ENCODE assay signal across 20 mouse cellular contexts in genomic region chr7:116298389-116298788, GRCm38 (mm10). TPM values are rescaled to one million over a fixed set of nuclear protein-coding genes. Genes with fewer than 3 reads are reported as not detected.
A peak's percentile ranks its signal among the peaks of the same experiment; 100 is the strongest.
DNase-seq lines count a peak whose midpoint lies in the region; ATAC-seq and TF ChIP-seq lines count a peak whose summit lies in the region.
"Had no signal": no experiment of that assay in that cellular context is flagged by ENCODE, and none has a peak within 500 bp of the region (broad histone marks: within the 10 kb centered on the region; RNA-seq: fewer than 3 reads in every experiment).

No protein-coding gene starts in this region.

- ATAC-seq in cerebellum, adult (ENCODE audit: insufficient number of reproducible peaks, low FRiP score, low TSS enrichment): no peak
- no peak for ATAC-seq in lung, postnatal 0 days
- peak; percentile 58; the same call in 1 of the 2 replicates for ATAC-seq in forebrain, embryonic 15.5 days (replicated peaks)
- ATAC-seq: inflammation-experienced regulatory T-cells, adult 6 months had no signal

- no peak for TF ChIP-seq EP300 in lung, postnatal 0 days (IDR thresholded peaks at IDR 0.05)

- no peaks in the 10 kb centered on the region for H3K9me3 ChIP-seq in lung, postnatal 0 days (ENCODE audit: low read length)
- H3K9me3 ChIP-seq in forebrain, embryonic 15.5 days: no peaks in the 10 kb centered on the region
- H3K9me3 ChIP-seq: embryonic facial prominence, embryonic 10.5 days; G1E; liver, embryonic 15.5 days had no signal

- no peak for TF ChIP-seq CTCF in lung, postnatal 0 days (IDR thresholded peaks at IDR 0.05)

- no peak overlapping the region for H3K4me2 ChIP-seq in lung, postnatal 0 days (replicated peaks; ENCODE audit: low read depth, low read length)
- no peak overlapping the region for H3K4me2 ChIP-seq in forebrain, embryonic 15.5 days (replicated peaks)
- H3K4me2 ChIP-seq: liver, embryonic 15.5 days had no signal

- no peak overlapping the region for H3K27ac ChIP-seq in lung, postnatal 0 days (ENCODE audit: low read length)
- no peak overlapping the region for H3K27ac ChIP-seq in forebrain, embryonic 15.5 days (replicated peaks)
- H3K27ac ChIP-seq: embryonic facial prominence, embryonic 10.5 days; liver, embryonic 15.5 days; stomach, postnatal 0 days had no signal

- peak; percentile 13 to 16 for DNase-seq in cerebellum, postnatal 36 days
- peak; percentile 14 for DNase-seq in lung, postnatal 10 days
- no peak for DNase-seq in lung, postnatal 0 days (ENCODE audit: low spot score)
- DNase-seq in kidney, postnatal 25 days: peak; percentile 83 to 89
- no peak for DNase-seq in adrenal gland, adult (ENCODE audit: inconsistent age in 2 of 2, low spot score in 1 of 2)
- no peak for DNase-seq in natural killer cell, adult 2 months (ENCODE audit: low spot score in 2 of 2)
- DNase-seq: cerebellum, adult 11 months; heart, postnatal 4 days; lung, postnatal 36 days; midbrain, embryonic 14.5 days; retina, postnatal 1 day; spleen, adult 18-20 months; thymus, postnatal 25 days had no signal

- H3K36me3 ChIP-seq in lung, postnatal 0 days (ENCODE audit: insufficient read depth, low read length): no peaks in the 10 kb centered on the region
- no peaks in the 10 kb centered on the region for H3K36me3 ChIP-seq in forebrain, embryonic 15.5 days
- H3K36me3 ChIP-seq: embryonic facial prominence, embryonic 10.5 days; liver, embryonic 15.5 days had no signal

- 75% methylated on average over 10 of the region's 10 CpGs for WGBS in lung, postnatal 0 days
- 51% methylated on average over 10 of the region's 10 CpGs for WGBS in forebrain, embryonic 15.5 days

- H3K4me3 ChIP-seq in lung, postnatal 0 days (ENCODE audit: low read depth, low read length): no peak overlapping the region
- H3K4me3 ChIP-seq in forebrain, embryonic 15.5 days: no peak overlapping the region
- H3K4me3 ChIP-seq: embryonic facial prominence, embryonic 10.5 days; liver, embryonic 15.5 days had no signal

- no peak overlapping the region for H3K9ac ChIP-seq in lung, postnatal 0 days (replicated peaks; ENCODE audit: low read depth)
- no peak overlapping the region for H3K9ac ChIP-seq in forebrain, embryonic 15.5 days (replicated peaks)
- H3K9ac ChIP-seq: liver, embryonic 15.5 days had no signal

- no peaks in the 10 kb centered on the region for H3K4me1 ChIP-seq in lung, postnatal 0 days (ENCODE audit: insufficient read depth, low read depth, low read length)
- H3K4me1 ChIP-seq in forebrain, embryonic 15.5 days: peaks cover 20% of the 10 kb centered on the region

- H3K27me3 ChIP-seq in lung, postnatal 0 days (replicated peaks; ENCODE audit: insufficient read depth, low read length): no peaks in the 10 kb centered on the region
- no peaks in the 10 kb centered on the region for H3K27me3 ChIP-seq in forebrain, embryonic 15.5 days
- H3K27me3 ChIP-seq: liver, embryonic 15.5 days had no signal

RNA-seq across cellular contexts. Expression of gene Plekha7, which starts 9.8 kb away (rescaled TPM):
- polyA plus RNA-seq in lung, postnatal 0 days (2015; fragmentation: Nextera tagmentation; extraction: Ambion mirVana): 5.7 and 7.0 TPM in 2 replicates
- 9.3 and 9.7 TPM in 2 replicates for polyA plus RNA-seq in forebrain, embryonic 15.5 days (2015; fragmentation: Nextera tagmentation; extraction: Ambion mirVana)

RNA-seq across cellular contexts. Expression of gene Rps13, which starts 35.6 kb away (rescaled TPM):
- polyA plus RNA-seq in lung, postnatal 0 days (2015; fragmentation: Nextera tagmentation; extraction: Ambion mirVana): 435 and 500 TPM in 2 replicates
- polyA plus RNA-seq in forebrain, embryonic 15.5 days (2015; fragmentation: Nextera tagmentation; extraction: Ambion mirVana): 551 and 569 TPM in 2 replicates

Comparison
In these comparisons a context has a peak if more than half of its experiments do, and no peak if none do; other contexts are left out.
1. DNase-seq: peak in cerebellum, postnatal 36 days (2 of 2), lung, postnatal 10 days (single experiment) and kidney, postnatal 25 days (2 of 2); none in lung, postnatal 0 days (single experiment), adrenal gland, adult (0 of 2) and natural killer cell, adult 2 months (0 of 2).